Mouse (Mus musculus) kidney, adult 2 months (tissue): ENCODE measurements around the gene Ralgapa2. TPM values are rescaled to one million over a fixed set of nuclear protein-coding genes. Genes with fewer than 3 reads are reported as not detected.

Source experiments
- DNase-seq: peaks from one replicate; pipeline ENCODE4 v3.0.0; 2021
- H3K27ac ChIP-seq: fragments of 200-500 bp; 2 replicates; pipeline ENCODE4 v1.5.1; 2012; ENCODE audit warnings: low read depth, low read length, control low read depth, inconsistent platforms; ENCODE audit not compliant: insufficient read depth
- H3K27me3 ChIP-seq: fragments of 200-500 bp; replicated peaks from 2 replicates; pipeline ENCODE4 v1.6.1; 2012; ENCODE audit warnings: mild to moderate bottlenecking, moderate library complexity, low read length, inconsistent platforms; ENCODE audit not compliant: control insufficient read depth, insufficient read depth
- H3K36me3 ChIP-seq: fragments of 200-500 bp; 2 replicates; pipeline ENCODE4 v1.6.1; 2012; ENCODE audit warnings: mild to moderate bottlenecking, moderate library complexity, low read length, inconsistent platforms; ENCODE audit not compliant: control insufficient read depth, insufficient read depth
- H3K4me1 ChIP-seq: fragments of 200-500 bp; 2 replicates; pipeline ENCODE4 v1.6.1; 2011; ENCODE audit warnings: low read length; ENCODE audit not compliant: control insufficient read depth, insufficient read depth
- H3K4me3 ChIP-seq: fragments of 200-500 bp; 2 replicates; pipeline ENCODE4 v1.5.1; 2011; ENCODE audit warnings: mild to moderate bottlenecking, low read depth, low read length, control low read depth; ENCODE audit not compliant: insufficient read depth
- CTCF ChIP-seq: fragments of 200-500 bp; conservative IDR thresholded peaks from 2 replicates; pipeline ENCODE4 v1.5.1; 2011; ENCODE audit warnings: low read depth, mild to moderate bottlenecking, control low read depth, low read length, moderate library complexity, mixed read lengths; ENCODE audit not compliant: insufficient read depth, insufficient read length
- POLR2A ChIP-seq: fragments of 200-500 bp; IDR thresholded peaks from one replicate; pipeline ENCODE4 v1.6.1; 2011; ENCODE audit warnings: low read depth, low read length, control low read depth
- WGBS: fragments of 180-500 bp; shearing (Covaris S2); methylation state at CpG from one replicate; pipeline ENCODE4 v1.1.7; 2018; 5-methylcytosine and 5-hydroxymethylcytosine counted together
- polyA plus RNA-seq: library from polyadenylated mRNA; depleted of rRNA; stranded (reverse); fragments of >200 nt; gene quantifications from 2 replicates; pipeline ENCODE4 v1.2.3, GENCODE M21; 2012

The Ralgapa2 gene
- polyA plus RNA-seq, 1 experiment, result 15.8 TPM

DNA sequence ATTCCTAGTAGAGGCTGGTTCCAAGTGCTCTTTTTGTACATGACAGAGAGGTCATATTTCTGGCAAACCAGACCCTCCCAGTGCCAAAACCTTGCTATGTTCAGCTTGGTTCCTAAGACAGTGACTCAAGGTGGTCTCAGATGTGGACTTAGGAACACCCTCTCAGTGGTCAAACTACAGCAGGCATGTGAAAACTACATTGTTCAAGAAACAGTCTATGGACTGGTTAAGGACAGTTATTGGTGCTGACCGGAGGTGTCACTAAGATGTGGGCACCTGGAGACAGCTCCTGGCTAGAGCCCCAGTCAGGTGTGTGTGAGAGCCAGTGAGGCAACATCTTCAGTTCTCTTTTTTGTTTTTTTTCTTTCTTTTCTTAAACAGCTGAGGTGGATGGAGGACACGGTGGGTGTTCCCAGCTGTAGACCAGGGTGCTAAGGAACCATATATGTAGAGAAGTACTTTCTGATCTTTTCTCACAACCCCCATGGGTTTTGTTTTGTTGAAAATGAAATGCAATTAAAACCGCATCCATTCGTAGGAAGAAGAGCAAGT is 272.9 kb downstream of the Ralgapa2 start:
- DNase-seq, result no peak
- 96% methylated on average over 4 of the region's 4 CpGs for WGBS
- no peaks in the 10 kb centered on the region for H3K27me3 ChIP-seq
- no peak overlapping the region for H3K27ac ChIP-seq
- TF ChIP-seq POLR2A (no peak), CTCF (no peak)
- H3K36me3 ChIP-seq, result no peaks in the 10 kb centered on the region
- no peaks in the 10 kb centered on the region for H3K4me1 ChIP-seq
- no peak overlapping the region for H3K4me3 ChIP-seq

DNA sequence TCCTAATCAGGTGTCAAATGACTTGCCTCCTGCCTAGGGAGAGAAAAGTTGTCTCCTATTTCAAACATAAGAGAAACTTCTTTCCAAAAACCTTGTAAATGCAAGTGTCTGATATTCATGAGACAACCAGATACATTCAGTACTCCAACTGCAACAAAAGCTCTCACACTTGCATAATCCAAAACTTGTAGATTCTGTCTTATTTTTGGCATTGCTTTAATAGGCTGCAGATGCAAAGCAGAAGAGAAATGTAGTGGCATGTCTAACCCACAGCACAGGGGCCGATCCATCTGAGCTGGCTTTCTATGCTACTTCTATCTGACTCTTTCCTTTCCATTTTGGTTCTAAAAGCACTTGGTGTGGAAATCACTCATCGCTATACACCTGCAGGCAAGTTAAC is 280.7 kb downstream of the Ralgapa2 start:
- DNase-seq, result no peak
- H3K4me1 ChIP-seq, result no peaks in the 10 kb centered on the region
- 96% methylated on average over 2 of the region's 2 CpGs for WGBS
- TF ChIP-seq POLR2A (no peak), CTCF (no peak)
- no peaks in the 10 kb centered on the region; the same call in 1 of the 2 replicates for H3K27me3 ChIP-seq
- no peaks in the 10 kb centered on the region for H3K36me3 ChIP-seq
- no peak overlapping the region for H3K4me3 ChIP-seq
- no peak overlapping the region for H3K27ac ChIP-seq

DNA sequence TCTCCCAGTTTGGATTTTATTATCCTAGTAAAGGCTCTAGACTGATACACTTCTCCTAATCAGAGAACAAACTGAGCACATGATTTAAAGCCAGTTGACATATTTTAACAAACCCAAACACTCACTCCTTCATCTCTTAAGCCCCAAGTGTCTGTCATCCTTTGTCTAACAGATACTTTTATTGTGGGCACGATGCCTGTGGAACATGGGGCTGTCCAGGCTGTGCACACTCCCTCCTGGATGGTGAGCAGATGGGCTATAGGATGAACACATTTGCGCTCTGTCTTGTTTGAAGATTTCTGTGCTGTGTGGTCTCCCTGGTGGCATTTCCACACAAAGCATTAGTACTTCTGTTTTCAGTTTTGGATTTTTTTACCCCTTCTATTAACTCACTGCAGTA is 283.7 kb downstream of the Ralgapa2 start:
- WGBS, result 64% methylated on average over 2 of the region's 2 CpGs
- H3K4me1 ChIP-seq, result no peaks in the 10 kb centered on the region
- no peak overlapping the region for H3K4me3 ChIP-seq
- H3K27ac ChIP-seq, result no peak overlapping the region
- TF ChIP-seq CTCF (no peak), POLR2A (no peak)
- peaks cover under 1% of the 10 kb centered on the region for H3K27me3 ChIP-seq
- no peak for DNase-seq
- no peaks in the 10 kb centered on the region for H3K36me3 ChIP-seq

DNA sequence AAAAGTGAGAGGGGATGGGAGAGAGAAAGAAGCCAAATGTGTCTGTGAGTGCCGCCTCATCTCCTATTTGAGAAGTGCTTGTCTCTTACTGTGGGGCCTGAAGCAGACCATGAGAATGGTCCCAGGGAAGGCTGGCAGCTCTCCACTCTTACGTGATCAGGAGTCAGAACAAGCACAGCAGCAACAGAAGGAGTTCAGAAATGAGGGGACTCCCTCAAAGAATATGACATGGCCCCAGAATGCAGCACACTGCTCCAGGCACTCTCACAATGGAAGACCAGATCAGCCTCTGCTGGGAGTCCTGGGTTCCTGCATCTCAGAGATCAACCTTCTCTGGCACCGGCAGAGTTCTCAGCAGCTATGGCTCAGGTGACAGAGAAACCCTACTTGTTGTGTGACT is 284.5 kb downstream of the Ralgapa2 start:
- TF ChIP-seq POLR2A (no peak), CTCF (no peak)
- 66% methylated on average over 3 of the region's 3 CpGs for WGBS
- Histone ChIP-seq H3K4me3 (no peak overlapping the region), H3K4me1 (no peaks in the 10 kb centered on the region), H3K36me3 (no peaks in the 10 kb centered on the region), H3K27ac (no peak overlapping the region), H3K27me3 (peaks cover 5% of the 10 kb centered on the region)
- DNase-seq, result no peak

DNA sequence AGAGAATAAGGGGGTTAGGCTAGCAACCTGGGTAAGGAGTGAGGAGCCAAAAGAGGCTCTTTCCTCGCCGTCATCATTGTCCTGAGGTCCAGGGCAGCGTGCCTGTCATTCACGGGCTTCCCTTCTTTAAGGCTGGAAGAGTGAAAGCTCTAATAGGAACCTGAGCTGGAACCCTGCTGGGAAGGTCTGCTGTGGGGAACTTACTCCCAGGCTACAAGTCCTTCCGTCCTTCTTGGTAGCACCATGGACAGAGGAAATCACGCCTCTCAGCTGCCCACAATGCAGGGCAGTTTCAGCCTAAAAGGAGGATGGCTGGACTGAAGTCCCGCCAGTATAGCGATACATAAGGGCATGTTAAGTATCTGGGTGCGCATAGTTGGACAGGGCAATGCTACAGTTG is 285.7 kb downstream of the Ralgapa2 start:
- no peak overlapping the region for H3K27ac ChIP-seq
- no peak for TF ChIP-seq CTCF
- no peak for TF ChIP-seq POLR2A
- H3K4me3 ChIP-seq, result no peak overlapping the region
- peak; percentile 62 for DNase-seq
- no peaks in the 10 kb centered on the region for H3K36me3 ChIP-seq
- 4% methylated on average over 9 of the region's 9 CpGs for WGBS
- peaks cover 14% of the 10 kb centered on the region for H3K27me3 ChIP-seq
- H3K4me1 ChIP-seq, result no peaks in the 10 kb centered on the region

DNA sequence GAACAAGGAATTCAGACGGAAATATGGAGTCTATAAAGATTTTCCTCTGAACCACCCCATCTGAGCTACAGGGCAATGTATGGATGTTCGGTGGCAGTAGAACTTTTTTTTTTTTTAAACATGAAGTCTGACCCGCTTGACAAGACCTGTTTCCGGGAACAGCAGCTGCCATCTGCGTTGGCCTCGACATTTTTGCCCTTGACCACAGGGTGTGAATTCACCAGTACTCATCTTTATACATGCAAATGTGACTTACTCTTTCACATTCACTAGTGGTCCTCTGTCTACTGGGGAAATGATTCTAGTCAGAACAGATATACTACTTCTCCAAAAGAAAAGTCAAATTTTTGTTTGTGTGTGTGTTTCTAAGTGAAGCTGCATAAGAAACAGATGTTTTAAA is 286.3 kb downstream of the Ralgapa2 start:
- WGBS, result 13% methylated on average over 6 of the region's 6 CpGs
- H3K4me3 ChIP-seq, result no peak overlapping the region
- DNase-seq, result no peak
- no peaks in the 10 kb centered on the region for H3K36me3 ChIP-seq
- no peaks in the 10 kb centered on the region for H3K4me1 ChIP-seq
- H3K27ac ChIP-seq, result no peak overlapping the region
- TF ChIP-seq CTCF (no peak), POLR2A (no peak)
- H3K27me3 ChIP-seq, result peaks cover 17% of the 10 kb centered on the region

DNA sequence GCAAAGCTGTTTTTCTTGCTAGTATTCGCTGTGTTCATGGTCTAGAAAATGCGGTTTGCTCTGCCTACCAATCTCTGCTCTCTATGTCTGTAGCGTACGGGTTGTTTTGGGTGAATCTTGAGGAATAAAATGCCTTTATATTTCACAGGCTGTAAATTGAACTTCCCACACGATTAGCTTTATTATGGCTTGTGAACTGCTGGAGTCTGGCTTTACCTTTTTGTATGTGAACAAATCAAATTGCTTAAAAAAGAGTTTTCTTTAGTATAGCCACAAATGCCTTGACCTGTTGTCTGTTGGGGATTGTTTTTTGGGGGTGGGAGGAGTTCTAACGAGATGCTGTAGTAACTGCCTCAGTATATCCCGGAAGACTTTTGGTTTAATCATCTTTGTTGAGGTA is 288.0 kb downstream of the Ralgapa2 start:
- TF ChIP-seq POLR2A (no peak), CTCF (no peak)
- WGBS, result 9% methylated on average over 7 of the region's 7 CpGs
- no peak overlapping the region for H3K27ac ChIP-seq
- no peaks in the 10 kb centered on the region for H3K4me1 ChIP-seq
- H3K27me3 ChIP-seq, result peaks cover 20% of the 10 kb centered on the region
- H3K36me3 ChIP-seq, result no peaks in the 10 kb centered on the region
- H3K4me3 ChIP-seq, result no peak overlapping the region
- DNase-seq, result no peak
